Mouse (Mus musculus) lung, adult 2 months (tissue): ENCODE measurements around the gene Trf. TPM values are rescaled to one million over a fixed set of nuclear protein-coding genes. Genes with fewer than 3 reads are reported as not detected.
"Not testable (repeated sequence)": the region's sequence is repeated elsewhere in the genome, so short reads cannot be mapped to it uniquely, and the experiment has no call there.

Experiments used
- DNase-seq: peaks from one replicate; pipeline ENCODE4 v3.0.0; 2022
- H3K4me1 ChIP-seq: fragments of 200-500 bp; 2 replicates; pipeline ENCODE4 v1.6.1; 2011; ENCODE audit warnings: low read length; ENCODE audit not compliant: control insufficient read depth, insufficient read depth
- H3K4me3 ChIP-seq: fragments of 200-500 bp; replicated peaks from 2 replicates; pipeline ENCODE3; 2011; ENCODE audit warnings: low read depth, mild to moderate bottlenecking, control low read depth, low read length; ENCODE audit errors: extremely low read depth
- CTCF ChIP-seq: fragments of 200-500 bp; IDR thresholded peaks from 2 replicates; pipeline ENCODE4 v1.5.1; 2011; ENCODE audit warnings: mild to moderate bottlenecking, low read length, control low read depth; ENCODE audit not compliant: insufficient read depth
- POLR2A ChIP-seq: fragments of 200-500 bp; IDR thresholded peaks from 2 replicates; pipeline ENCODE4 v1.6.1; 2011; ENCODE audit warnings: low read depth, mild to moderate bottlenecking, control low read depth, low read length, borderline replicate concordance; ENCODE audit errors: extremely low read depth
- WGBS: fragments of 180-500 bp; shearing (Covaris S2); methylation state at CpG from one replicate; pipeline ENCODE4 v1.1.7; 2018; 5-methylcytosine and 5-hydroxymethylcytosine counted together
- polyA plus RNA-seq: library from polyadenylated mRNA; depleted of rRNA; stranded (reverse); fragments of >200 nt; gene quantifications from 2 replicates; pipeline ENCODE4 v1.2.3, GENCODE M21; 2012; rRNA removed

Trf gene
- polyA plus RNA-seq, 1 experiment, result 569 TPM

DNA sequence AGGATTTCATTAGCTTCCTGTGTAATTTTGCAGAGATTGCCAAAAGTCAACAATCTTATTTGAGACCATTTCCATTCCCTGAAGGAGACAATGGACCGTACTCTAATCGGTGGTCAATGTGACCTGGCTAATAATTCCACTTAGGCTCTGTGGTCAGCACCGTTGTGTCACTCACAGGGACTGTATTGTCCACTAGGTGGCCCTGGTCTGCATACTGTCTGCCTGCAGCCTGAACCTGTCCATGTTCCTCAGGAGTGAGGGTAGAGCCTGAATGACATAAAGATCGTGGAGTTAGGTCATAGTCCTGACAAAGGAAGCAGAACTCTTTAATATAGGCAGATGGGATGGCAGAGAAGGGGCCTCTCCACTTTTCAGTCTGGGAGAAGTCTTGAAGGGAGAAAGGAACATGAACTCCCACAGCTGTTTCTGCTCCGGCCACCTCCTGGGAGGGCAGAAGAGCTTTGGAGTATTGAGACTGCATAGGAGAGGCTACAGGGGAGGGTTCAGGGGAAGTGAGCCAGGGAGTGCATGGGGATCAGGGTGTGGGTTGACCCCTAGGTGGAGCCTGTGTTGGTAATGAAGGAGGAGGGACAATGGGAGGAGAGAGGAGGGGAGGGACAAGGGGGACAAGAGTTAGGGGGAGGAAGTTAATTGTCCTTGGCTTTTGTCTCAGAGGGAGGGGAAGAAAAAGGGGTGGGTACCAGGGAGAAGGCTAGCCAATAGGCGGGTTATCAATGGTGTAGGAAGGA is 55.3 kb downstream of the Trf start:
- peak; percentile 23 for DNase-seq
- TF ChIP-seq CTCF (peak; percentile 86), POLR2A (no peak)
- no peak overlapping the region for H3K4me3 ChIP-seq
- WGBS, result 49% methylated on average over 6 of the region's 6 CpGs
- H3K4me1 ChIP-seq, result no peaks in the 10 kb centered on the region

- no peak for DNase-seq
- H3K4me1 ChIP-seq, result no peaks in the 10 kb centered on the region
- no peak overlapping the region for H3K4me3 ChIP-seq
- TF ChIP-seq POLR2A, result no peak
- no peak for TF ChIP-seq CTCF
- 68% methylated on average over 7 of the region's 7 CpGs for WGBS
Observed at GRCm38 (mm10) chr9:103168771-103169170, 61.5 kb downstream of the Trf start.

DNA sequence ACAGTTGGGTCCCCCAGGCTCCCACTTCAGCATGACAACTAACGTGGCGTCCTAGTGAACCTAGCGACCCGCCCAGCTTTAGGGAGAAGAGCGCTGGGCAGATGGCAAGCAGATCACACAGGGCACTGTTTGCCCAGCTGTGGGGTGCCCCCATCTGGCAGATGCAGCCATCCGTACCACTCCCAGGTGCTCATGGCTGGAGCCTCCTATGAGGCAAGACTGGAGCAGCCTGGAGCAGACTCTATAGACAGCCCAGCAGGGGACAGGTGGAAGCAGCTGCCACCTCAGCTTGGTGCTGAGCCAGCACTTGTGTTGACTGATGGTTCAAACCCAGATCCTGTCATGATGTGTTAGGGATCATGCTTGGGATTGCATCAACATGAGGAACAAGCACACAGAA is 62.2 kb downstream of the Trf start:
- no peak for TF ChIP-seq POLR2A
- no peak for TF ChIP-seq CTCF
- 72% methylated on average over 6 of the region's 6 CpGs for WGBS
- DNase-seq, result no peak

GRCm38 (mm10) chr9:103163806-103164205 is 66.4 kb downstream of the Trf start:
- DNase-seq, result no peak
- no peak overlapping the region for H3K4me3 ChIP-seq
- TF ChIP-seq CTCF, result no peak
- TF ChIP-seq POLR2A, result no peak
- WGBS, result 77% methylated on average over 15 of the region's 15 CpGs
- no peaks in the 10 kb centered on the region for H3K4me1 ChIP-seq

More for the DNA sequence above, 62.2 kb downstream of the Trf start:
- H3K4me3 ChIP-seq, result no peak overlapping the region
- no peaks in the 10 kb centered on the region for H3K4me1 ChIP-seq

- H3K4me3 ChIP-seq, DNase-seq: not testable (repeated sequence)
- WGBS, result 76% methylated on average over 7 of the region's 7 CpGs
Observed at GRCm38 (mm10) chr9:103155158-103155557, 75.1 kb downstream of the Trf start.

GRCm38 (mm10) chr9:103154568-103154967 is 75.7 kb downstream of the Trf start:
- Histone ChIP-seq H3K4me1 (no peaks in the 10 kb centered on the region), H3K4me3 (no peak overlapping the region)
- TF ChIP-seq CTCF, result no peak
- TF ChIP-seq POLR2A, result no peak
- DNase-seq, result no peak
- 61% methylated on average over 2 of the region's 2 CpGs for WGBS

More at GRCm38 (mm10) chr9:103155158-103155557, 75.1 kb downstream of the Trf start:
- H3K4me1 ChIP-seq, result not testable (repeated sequence)

Other genes starting within 250 kb of the Trf start
- gene Slco2a1, start 241.7 kb downstream of the Trf start, polyA plus RNA-seq, result 289 and 334 TPM in 2 replicates
- 10.6 and 21.3 TPM in 2 replicates for gene Rab6b, start 118.7 kb downstream of the Trf start, polyA plus RNA-seq
- gene Srprb, start 28.3 kb downstream of the Trf start, polyA plus RNA-seq, result 49.1 and 52.5 TPM in 2 replicates
- gene Gm20425, start 137 bp downstream of the Trf start, polyA plus RNA-seq, result 0.08 and 0.27 TPM in 2 replicates
- 0.07 and 0.26 TPM in 2 replicates for gene 1300017J02Rik, start 74.6 kb upstream of the Trf start, polyA plus RNA-seq
- 7.0 and 8.0 TPM in 2 replicates for gene Topbp1, start 74.8 kb upstream of the Trf start, polyA plus RNA-seq
- 31.5 and 43.5 TPM in 2 replicates for gene Cdv3, start 135.4 kb upstream of the Trf start, polyA plus RNA-seq
- gene Bfsp2, start 250.0 kb upstream of the Trf start, polyA plus RNA-seq, result 0.23 and 0.33 TPM in 2 replicates